Mouse (Mus musculus): ENCODE results near the gene Prkg1. TPM values are rescaled to one million over a fixed set of nuclear protein-coding genes. Genes with fewer than 3 reads are reported as not detected.
A peak's percentile ranks its signal among the peaks of the same experiment; 100 is the strongest.
"Not testable (repeated sequence)": the region's sequence is repeated elsewhere in the genome, so short reads cannot be mapped to it uniquely, and the experiment has no call there.

The Prkg1 gene
- polyA plus RNA-seq, 1 experiment = 5.9 TPM

- H3K4me1 ChIP-seq (ENCODE audit: control insufficient read depth, insufficient read depth, low read length) = no peaks in the 10 kb centered on the region
- H3K27ac ChIP-seq (ENCODE audit: insufficient read depth, low read length) = no peak overlapping the region
- peak; percentile 86 for TF ChIP-seq CTCF (IDR thresholded peaks at IDR 0.05; ENCODE audit: extremely low read depth, insufficient read depth, low read length)
- TF ChIP-seq POLR2A (IDR thresholded peaks at IDR 0.05; ENCODE audit: extremely low read depth, insufficient read depth, low read length) = no peak
- H3K4me3 ChIP-seq (ENCODE audit: insufficient read depth, low read length) = no peak overlapping the region
Measured at GRCm38 (mm10) chr19:30554467-30554881, 1210.4 kb downstream of the Prkg1 start.

- Histone ChIP-seq H3K4me3 (ENCODE audit: insufficient read depth, low read length) (no peak overlapping the region), H3K4me1 (ENCODE audit: control insufficient read depth, insufficient read depth, low read length) (no peaks in the 10 kb centered on the region), H3K27ac (ENCODE audit: insufficient read depth, low read length) (no peak overlapping the region)
- TF ChIP-seq CTCF (IDR thresholded peaks at IDR 0.05; ENCODE audit: extremely low read depth, insufficient read depth, low read length) = no peak
- TF ChIP-seq POLR2A (IDR thresholded peaks at IDR 0.05; ENCODE audit: extremely low read depth, insufficient read depth, low read length) = no peak
Measured at GRCm38 (mm10) chr19:30553740-30554139, 1211.1 kb downstream of the Prkg1 start.

GRCm38 (mm10) chr19:30552260-30552659, 1212.6 kb downstream of the Prkg1 start:
- no peak for TF ChIP-seq CTCF (IDR thresholded peaks at IDR 0.05; ENCODE audit: extremely low read depth, insufficient read depth, low read length)
- TF ChIP-seq POLR2A (IDR thresholded peaks at IDR 0.05; ENCODE audit: extremely low read depth, insufficient read depth, low read length) = no peak
- Histone ChIP-seq H3K4me3 (ENCODE audit: insufficient read depth, low read length) (no peak overlapping the region), H3K4me1 (ENCODE audit: control insufficient read depth, insufficient read depth, low read length) (no peaks in the 10 kb centered on the region), H3K27ac (ENCODE audit: insufficient read depth, low read length) (no peak overlapping the region)

- H3K4me3 ChIP-seq (ENCODE audit: insufficient read depth, low read length) = no peak overlapping the region
Measured at GRCm38 (mm10) chr19:30549854-30550647, 1214.8 kb downstream of the Prkg1 start.

GRCm38 (mm10) chr19:30549044-30549853, 1215.6 kb downstream of the Prkg1 start, which contains the start of gene Dkk1:
Gene Dkk1, minus strand, starts transcription at chr19:30549665.
- Histone ChIP-seq H3K4me1 (ENCODE audit: control insufficient read depth, insufficient read depth, low read length) (no peaks in the 10 kb centered on the region), H3K27ac (ENCODE audit: insufficient read depth, low read length) (no peak within 1 kb of the TSS), H3K4me3 (ENCODE audit: insufficient read depth, low read length) (no peak within 1 kb of the TSS)
- TF ChIP-seq CTCF (IDR thresholded peaks at IDR 0.05; ENCODE audit: extremely low read depth, insufficient read depth, low read length) (0 out of 2 replicates have a peak, but pooled peaks have one; percentile 3), POLR2A (IDR thresholded peaks at IDR 0.05; ENCODE audit: extremely low read depth, insufficient read depth, low read length) (no peak)

More at GRCm38 (mm10) chr19:30549854-30550647, 1214.8 kb downstream of the Prkg1 start:
- H3K4me1 ChIP-seq (ENCODE audit: control insufficient read depth, insufficient read depth, low read length) = no peaks in the 10 kb centered on the region
- no peak for TF ChIP-seq CTCF (IDR thresholded peaks at IDR 0.05; ENCODE audit: extremely low read depth, insufficient read depth, low read length)
- TF ChIP-seq POLR2A (IDR thresholded peaks at IDR 0.05; ENCODE audit: extremely low read depth, insufficient read depth, low read length) = no peak
- H3K27ac ChIP-seq (ENCODE audit: insufficient read depth, low read length) = no peak overlapping the region

- Histone ChIP-seq H3K4me3 (ENCODE audit: insufficient read depth, low read length) (no peak overlapping the region), H3K27ac (ENCODE audit: insufficient read depth, low read length) (no peak overlapping the region)
- TF ChIP-seq POLR2A (IDR thresholded peaks at IDR 0.05; ENCODE audit: extremely low read depth, insufficient read depth, low read length) (no peak), CTCF (IDR thresholded peaks at IDR 0.05; ENCODE audit: extremely low read depth, insufficient read depth, low read length) (no peak)
Measured at GRCm38 (mm10) chr19:30548411-30549043, 1216.3 kb downstream of the Prkg1 start.

GRCm38 (mm10) chr19:30539365-30539941, 1225.4 kb downstream of the Prkg1 start:
- H3K27ac ChIP-seq (ENCODE audit: insufficient read depth, low read length); H3K4me1 ChIP-seq (ENCODE audit: control insufficient read depth, insufficient read depth, low read length); H3K4me3 ChIP-seq (ENCODE audit: insufficient read depth, low read length): not testable (repeated sequence)

More at GRCm38 (mm10) chr19:30548411-30549043, 1216.3 kb downstream of the Prkg1 start:
- no peaks in the 10 kb centered on the region for H3K4me1 ChIP-seq (ENCODE audit: control insufficient read depth, insufficient read depth, low read length)

GRCm38 (mm10) chr19:30516771-30517170, 1248.1 kb downstream of the Prkg1 start:
- H3K4me1 ChIP-seq (ENCODE audit: control insufficient read depth, insufficient read depth, low read length) = no peaks in the 10 kb centered on the region
- no peak overlapping the region for H3K27ac ChIP-seq (ENCODE audit: insufficient read depth, low read length)
- TF ChIP-seq POLR2A (IDR thresholded peaks at IDR 0.05; ENCODE audit: extremely low read depth, insufficient read depth, low read length) (no peak), CTCF (IDR thresholded peaks at IDR 0.05; ENCODE audit: extremely low read depth, insufficient read depth, low read length) (no peak)
- H3K4me3 ChIP-seq (ENCODE audit: insufficient read depth, low read length) = no peak overlapping the region

Other genes with a start within 250 kb of the Prkg1 start
- gene A1cf, start 103.7 kb upstream of the Prkg1 start, polyA plus RNA-seq (2012; rRNA removed) = not detected in 2 replicates